Mouse (Mus musculus): Measurements from ENCODE around the gene Eif4g3. TPM values are rescaled to one million over a fixed set of nuclear protein-coding genes. Genes with fewer than 3 reads are reported as not detected.

Gene Eif4g3
- polyA plus RNA-seq, 1 experiment: 34.5 TPM

DNA sequence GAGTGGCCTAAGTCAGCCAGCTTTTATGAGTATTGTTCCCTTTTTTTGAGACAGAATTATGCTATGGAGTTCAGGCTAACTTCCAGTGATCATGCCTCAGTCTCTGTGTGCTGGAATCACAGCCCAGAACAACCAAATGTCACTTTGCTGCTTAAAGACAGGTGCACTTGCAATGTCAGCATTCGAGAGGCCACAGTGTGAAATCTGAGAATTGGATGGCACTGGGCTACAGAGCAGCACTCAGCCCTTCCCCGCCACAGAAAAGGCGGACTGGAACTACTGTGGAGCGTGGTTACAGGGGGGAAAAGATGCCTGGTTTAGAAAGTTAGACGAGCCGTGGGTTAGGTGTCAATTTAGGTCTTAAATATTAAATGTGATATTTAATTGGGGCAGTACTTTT is 27.4 kb downstream of the Eif4g3 start:
- no peaks in the 10 kb centered on the region for H3K9me3 ChIP-seq
- H3K4me3 ChIP-seq (replicated peaks): no peak overlapping the region
- peaks cover 77% of the 10 kb centered on the region for H3K4me1 ChIP-seq
- TF ChIP-seq FLI1 (IDR thresholded peaks at IDR 0.05; ENCODE audit: low read length) (no peak), GATA1 (IDR thresholded peaks at IDR 0.05; ENCODE audit: borderline replicate concordance, low read length) (no peak)
- peaks cover 76% of the 10 kb centered on the region for H3K36me3 ChIP-seq (replicated peaks; ENCODE audit: low read length)
- no peaks in the 10 kb centered on the region for H3K27me3 ChIP-seq (replicated peaks)

DNA sequence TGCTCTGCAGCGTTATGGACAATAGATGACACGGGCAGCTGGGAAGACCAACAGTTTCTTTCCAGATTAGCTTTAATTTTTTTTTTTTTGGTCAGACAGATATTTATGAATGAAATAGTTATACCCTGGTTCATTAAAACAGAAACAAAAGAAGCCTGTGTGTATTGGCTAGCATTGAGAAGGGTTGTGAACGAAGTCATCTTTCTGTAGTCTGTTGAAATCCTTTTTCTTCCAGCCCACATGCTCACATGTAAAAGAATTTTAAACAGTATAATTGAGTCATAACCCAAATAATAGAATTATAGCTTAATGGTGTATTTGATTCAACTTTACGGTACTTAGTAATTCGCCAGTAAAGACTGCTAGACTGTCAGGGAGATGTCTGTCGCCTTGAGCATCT is 28.8 kb downstream of the Eif4g3 start:
- no peaks in the 10 kb centered on the region for H3K27me3 ChIP-seq (replicated peaks)
- peaks cover 68% of the 10 kb centered on the region for H3K4me1 ChIP-seq
- TF ChIP-seq FLI1 (IDR thresholded peaks at IDR 0.05; ENCODE audit: low read length): no peak
- TF ChIP-seq GATA1 (IDR thresholded peaks at IDR 0.05; ENCODE audit: borderline replicate concordance, low read length): no peak
- no peak overlapping the region for H3K4me3 ChIP-seq (replicated peaks)
- H3K36me3 ChIP-seq (replicated peaks; ENCODE audit: low read length): peaks cover 75% of the 10 kb centered on the region
- H3K9me3 ChIP-seq: no peaks in the 10 kb centered on the region

DNA sequence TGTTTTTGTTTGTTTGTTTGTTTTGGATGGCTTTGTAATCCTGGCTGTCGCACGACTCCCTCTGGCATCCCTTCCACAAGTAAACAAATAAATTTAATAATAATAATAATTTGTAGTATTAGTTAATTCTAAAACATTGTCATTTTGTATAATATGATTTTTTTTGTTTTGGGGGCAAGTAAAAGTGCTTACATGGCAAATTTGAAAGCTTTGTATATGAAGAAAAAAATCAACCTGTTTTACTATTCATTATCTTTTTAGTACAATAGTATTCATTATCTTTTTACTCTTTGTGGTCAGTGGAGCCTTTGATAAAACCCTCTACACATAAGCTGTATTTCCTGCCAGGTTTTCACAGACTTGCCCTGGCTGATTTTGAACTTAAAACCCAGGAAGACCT is 29.9 kb downstream of the Eif4g3 start:
- peaks cover 65% of the 10 kb centered on the region for H3K4me1 ChIP-seq
- H3K9me3 ChIP-seq: no peaks in the 10 kb centered on the region
- TF ChIP-seq FLI1 (IDR thresholded peaks at IDR 0.05; ENCODE audit: low read length) (no peak), GATA1 (IDR thresholded peaks at IDR 0.05; ENCODE audit: borderline replicate concordance, low read length) (no peak)
- H3K27me3 ChIP-seq (replicated peaks): no peaks in the 10 kb centered on the region
- H3K4me3 ChIP-seq (replicated peaks): no peak overlapping the region
- H3K36me3 ChIP-seq (replicated peaks; ENCODE audit: low read length): peaks cover 75% of the 10 kb centered on the region

DNA sequence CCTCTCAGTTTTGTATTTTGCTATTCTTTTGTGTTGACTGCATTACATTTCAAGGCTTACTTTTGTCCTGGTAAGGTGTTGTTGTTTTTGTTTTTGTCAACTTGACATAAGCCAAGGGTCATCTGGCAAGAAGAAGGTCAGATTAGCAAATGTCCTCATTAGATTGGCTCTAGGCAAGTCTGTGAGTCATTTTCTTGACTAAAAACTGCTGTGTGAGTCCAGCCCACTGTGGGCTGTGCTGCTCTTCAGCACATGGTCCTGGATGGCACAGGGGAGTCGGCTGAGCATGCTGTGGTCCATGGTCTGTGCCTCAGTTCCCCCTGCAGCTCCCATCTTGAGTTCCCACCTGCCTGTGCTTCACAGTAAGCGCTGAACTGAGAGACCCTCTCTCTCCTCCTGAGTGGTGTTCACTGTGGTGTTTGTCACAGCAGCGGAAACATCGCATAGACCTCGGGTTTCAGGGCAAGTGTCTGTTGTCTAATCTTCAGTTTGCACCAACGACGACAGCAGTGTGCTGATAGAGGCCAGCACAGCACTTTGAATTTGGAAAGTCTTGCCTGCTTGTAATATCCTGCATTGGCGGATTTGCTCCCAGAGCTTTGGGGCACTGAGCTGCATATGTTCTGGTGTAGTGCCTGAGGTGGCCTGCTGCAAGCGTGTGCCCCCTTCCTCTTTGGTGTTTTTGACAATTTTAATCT is 30.7 kb downstream of the Eif4g3 start:
- peaks cover 66% of the 10 kb centered on the region for H3K4me1 ChIP-seq
- no peaks in the 10 kb centered on the region for H3K27me3 ChIP-seq (replicated peaks)
- H3K9me3 ChIP-seq: no peaks in the 10 kb centered on the region
- peaks cover 77% of the 10 kb centered on the region for H3K36me3 ChIP-seq (replicated peaks; ENCODE audit: low read length)
- H3K4me3 ChIP-seq (replicated peaks): no peak overlapping the region
- TF ChIP-seq GATA1 (IDR thresholded peaks at IDR 0.05; ENCODE audit: borderline replicate concordance, low read length): no peak
- TF ChIP-seq FLI1 (IDR thresholded peaks at IDR 0.05; ENCODE audit: low read length): no peak

DNA sequence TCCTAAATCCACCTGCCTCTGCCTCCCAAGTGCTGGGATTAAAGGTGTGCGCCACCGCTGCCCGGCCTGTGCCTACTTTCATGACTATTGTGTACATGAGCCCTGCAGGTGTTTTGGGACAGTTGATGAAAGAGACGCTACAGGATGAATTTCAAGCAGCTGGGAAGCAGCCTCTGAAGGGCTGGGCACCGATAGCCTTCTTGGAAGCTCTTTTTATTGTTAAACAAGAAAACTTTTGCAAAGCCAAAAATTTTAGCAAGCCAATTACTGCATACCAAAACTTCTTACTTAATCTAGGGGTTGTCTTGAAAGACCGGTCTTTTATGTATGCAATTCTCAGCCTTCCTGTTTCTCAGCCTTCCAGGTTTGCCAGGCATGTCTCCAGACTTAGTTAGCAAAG is 36.3 kb downstream of the Eif4g3 start:
- H3K9me3 ChIP-seq: no peaks in the 10 kb centered on the region
- peaks cover 38% of the 10 kb centered on the region for H3K4me1 ChIP-seq
- no peaks in the 10 kb centered on the region for H3K27me3 ChIP-seq (replicated peaks)
- peaks cover 91% of the 10 kb centered on the region for H3K36me3 ChIP-seq (replicated peaks; ENCODE audit: low read length)
- TF ChIP-seq FLI1 (IDR thresholded peaks at IDR 0.05; ENCODE audit: low read length) (no peak), GATA1 (IDR thresholded peaks at IDR 0.05; ENCODE audit: borderline replicate concordance, low read length) (no peak)
- H3K4me3 ChIP-seq (replicated peaks): no peak overlapping the region

DNA sequence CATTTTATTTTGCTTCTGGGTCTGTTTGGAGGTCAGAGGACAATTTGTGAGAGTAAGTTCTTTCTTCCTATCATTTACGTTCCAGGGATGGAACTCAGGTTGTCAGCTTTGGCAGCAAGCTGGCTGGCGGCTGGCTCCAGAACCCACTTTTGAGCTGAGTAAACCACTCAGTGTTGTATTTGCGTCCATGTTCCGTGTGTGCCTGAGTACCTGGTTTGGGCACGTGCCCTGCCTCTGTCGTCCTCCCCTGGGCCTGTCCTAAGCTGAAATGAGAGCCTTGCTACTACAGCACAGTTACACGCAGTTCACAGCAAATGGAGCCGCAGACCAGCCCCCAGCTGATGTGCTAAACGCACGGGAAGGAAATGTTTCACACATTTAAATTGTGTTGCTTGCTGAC is 39.0 kb downstream of the Eif4g3 start:
- H3K4me3 ChIP-seq (replicated peaks): no peak overlapping the region
- H3K9me3 ChIP-seq: no peaks in the 10 kb centered on the region
- peaks cover 93% of the 10 kb centered on the region for H3K36me3 ChIP-seq (replicated peaks; ENCODE audit: low read length)
- H3K27me3 ChIP-seq (replicated peaks): no peaks in the 10 kb centered on the region
- TF ChIP-seq FLI1 (IDR thresholded peaks at IDR 0.05; ENCODE audit: low read length) (no peak), GATA1 (IDR thresholded peaks at IDR 0.05; ENCODE audit: borderline replicate concordance, low read length) (no peak)
- peaks cover 32% of the 10 kb centered on the region for H3K4me1 ChIP-seq

DNA sequence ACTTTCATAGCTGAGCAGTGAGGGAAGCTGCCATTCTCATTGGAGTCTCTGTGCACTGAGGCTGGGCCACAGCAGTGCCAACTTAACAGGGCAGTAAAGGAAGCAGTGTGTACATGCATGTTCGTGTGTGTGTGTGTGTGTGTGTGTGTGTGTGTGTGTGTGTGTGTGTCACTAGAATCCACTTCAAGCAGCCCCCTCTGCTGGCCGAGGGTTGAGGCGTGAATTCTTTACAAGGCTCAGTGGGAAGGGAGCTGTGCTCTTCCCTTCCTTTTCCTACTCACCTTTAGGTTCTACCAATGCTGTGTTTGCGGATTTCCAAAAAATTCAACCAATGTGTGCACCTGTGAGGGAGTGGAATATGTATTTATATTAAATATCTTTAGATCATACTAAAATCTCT is 41.0 kb downstream of the Eif4g3 start:
- no peaks in the 10 kb centered on the region for H3K9me3 ChIP-seq
- no peak overlapping the region for H3K4me3 ChIP-seq (replicated peaks)
- H3K36me3 ChIP-seq (replicated peaks; ENCODE audit: low read length): peaks cover 92% of the 10 kb centered on the region
- H3K27me3 ChIP-seq (replicated peaks): no peaks in the 10 kb centered on the region
- peaks cover 30% of the 10 kb centered on the region for H3K4me1 ChIP-seq
- TF ChIP-seq FLI1 (IDR thresholded peaks at IDR 0.05; ENCODE audit: low read length) (no peak), GATA1 (IDR thresholded peaks at IDR 0.05; ENCODE audit: borderline replicate concordance, low read length) (no peak)

DNA sequence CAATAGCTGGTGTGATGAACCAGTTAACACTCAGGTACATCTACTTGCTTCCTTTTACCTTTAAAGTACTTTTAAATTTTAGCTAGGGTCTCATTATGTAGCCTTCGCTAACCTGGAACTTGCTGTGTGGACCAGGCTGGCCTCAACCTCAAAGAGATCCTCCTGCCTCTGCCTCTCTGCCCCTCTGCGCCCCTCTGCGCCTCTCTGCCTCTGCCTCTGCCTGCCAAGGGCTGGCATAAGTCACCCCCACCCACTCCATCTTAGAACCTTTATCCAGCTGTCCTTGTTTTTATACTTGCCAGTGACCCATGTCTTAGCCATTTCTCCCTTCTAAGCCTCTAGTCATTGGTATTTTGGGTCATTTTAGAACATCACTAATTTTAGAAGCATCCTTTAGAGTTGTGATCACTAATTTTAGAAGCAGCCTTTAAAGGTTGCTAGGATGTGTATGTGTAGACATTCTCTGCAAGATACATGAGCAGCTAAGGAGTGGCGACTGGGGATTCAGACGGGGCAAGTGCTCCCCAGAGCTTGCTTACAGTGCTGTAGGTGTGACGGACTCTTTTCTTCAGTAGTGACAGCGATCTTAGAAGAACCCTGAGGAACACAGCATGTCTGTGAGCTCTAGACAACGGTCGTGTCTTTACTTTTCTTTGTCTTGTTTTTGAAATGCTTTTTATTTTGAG is 42.8 kb downstream of the Eif4g3 start:
- peaks cover 38% of the 10 kb centered on the region for H3K4me1 ChIP-seq
- no peaks in the 10 kb centered on the region for H3K27me3 ChIP-seq (replicated peaks)
- TF ChIP-seq FLI1 (IDR thresholded peaks at IDR 0.05; ENCODE audit: low read length) (no peak), GATA1 (IDR thresholded peaks at IDR 0.05; ENCODE audit: borderline replicate concordance, low read length) (no peak)
- H3K36me3 ChIP-seq (replicated peaks; ENCODE audit: low read length): peaks cover 96% of the 10 kb centered on the region
- no peak overlapping the region for H3K4me3 ChIP-seq (replicated peaks)
- no peaks in the 10 kb centered on the region for H3K9me3 ChIP-seq

DNA sequence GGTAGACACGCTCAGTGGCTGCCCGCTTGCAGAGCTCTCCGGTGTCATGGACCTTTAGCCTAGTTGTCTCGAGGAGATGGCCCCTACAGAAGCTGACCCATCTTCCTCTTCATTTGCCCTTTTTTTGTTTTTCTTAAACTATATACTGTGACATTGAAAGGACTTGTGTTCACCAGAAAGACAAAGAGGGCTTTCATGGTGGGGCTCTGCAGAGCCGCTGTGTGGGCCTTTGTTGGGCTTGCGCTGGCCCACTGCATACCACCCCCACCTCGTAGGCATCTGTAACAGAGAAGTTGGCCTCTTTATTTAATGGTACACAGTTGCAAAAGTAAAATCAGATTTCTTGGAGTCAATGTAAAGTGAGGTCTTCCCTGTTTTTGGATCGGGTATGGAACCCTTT is 44.3 kb downstream of the Eif4g3 start:
- peaks cover 50% of the 10 kb centered on the region for H3K4me1 ChIP-seq
- H3K36me3 ChIP-seq (replicated peaks; ENCODE audit: low read length): peaks cover 96% of the 10 kb centered on the region
- H3K27me3 ChIP-seq (replicated peaks): no peaks in the 10 kb centered on the region
- TF ChIP-seq GATA1 (IDR thresholded peaks at IDR 0.05; ENCODE audit: borderline replicate concordance, low read length) (no peak), FLI1 (IDR thresholded peaks at IDR 0.05; ENCODE audit: low read length) (no peak)
- no peaks in the 10 kb centered on the region for H3K9me3 ChIP-seq
- no peak overlapping the region for H3K4me3 ChIP-seq (replicated peaks)

DNA sequence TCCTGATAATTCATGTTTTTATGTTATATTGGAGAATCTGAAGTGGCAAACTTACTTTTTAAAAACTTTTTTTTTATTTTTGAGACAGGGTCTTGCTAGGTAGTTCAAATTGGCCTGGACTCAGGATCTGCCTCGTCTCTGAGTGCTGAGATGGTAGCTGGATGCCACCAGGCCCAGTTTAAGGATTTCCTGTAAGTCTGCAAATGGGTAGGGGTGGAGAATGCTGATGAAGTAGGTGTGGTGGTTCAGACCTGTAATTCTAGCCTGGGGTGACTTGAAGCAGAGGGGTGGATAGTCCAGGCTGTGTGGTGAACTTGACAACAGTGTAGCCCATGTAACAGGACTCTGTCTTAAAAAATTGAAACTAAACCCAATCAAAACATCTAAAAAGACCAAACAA is 45.1 kb downstream of the Eif4g3 start:
- Histone ChIP-seq H3K36me3 (replicated peaks; ENCODE audit: low read length) (peaks cover 95% of the 10 kb centered on the region), H3K4me3 (replicated peaks) (no peak overlapping the region), H3K4me1 (peaks cover 54% of the 10 kb centered on the region), H3K27me3 (replicated peaks) (no peaks in the 10 kb centered on the region), H3K9me3 (no peaks in the 10 kb centered on the region)
- no peak for TF ChIP-seq GATA1 (IDR thresholded peaks at IDR 0.05; ENCODE audit: borderline replicate concordance, low read length)
- no peak for TF ChIP-seq FLI1 (IDR thresholded peaks at IDR 0.05; ENCODE audit: low read length)
